Mouse (Mus musculus) heart, postnatal 36 days (tissue): ENCODE data around the gene Neurog1. TPM values are rescaled to one million over a fixed set of nuclear protein-coding genes. Genes with fewer than 3 reads are reported as not detected.

ENCODE experiments used
- DNase-seq, 2 experiments: peaks; one replicate each; pipeline ENCODE4 v3.0.0; 2021 to 2022
- intact Hi-C: fragments of 180-260 bp; cut with DNase I; formaldehyde crosslinking; loops from one replicate; pipeline ENCODE4 v1.15.1; 2025
- total RNA-seq, 2 experiments: library from RNA; stranded (reverse); gene quantifications; 2 replicates each; pipeline ENCODE4 v1.2.3; 2021

Gene Neurog1
- total RNA-seq, 2 experiments from 2014 or later, result not detected

DNA sequence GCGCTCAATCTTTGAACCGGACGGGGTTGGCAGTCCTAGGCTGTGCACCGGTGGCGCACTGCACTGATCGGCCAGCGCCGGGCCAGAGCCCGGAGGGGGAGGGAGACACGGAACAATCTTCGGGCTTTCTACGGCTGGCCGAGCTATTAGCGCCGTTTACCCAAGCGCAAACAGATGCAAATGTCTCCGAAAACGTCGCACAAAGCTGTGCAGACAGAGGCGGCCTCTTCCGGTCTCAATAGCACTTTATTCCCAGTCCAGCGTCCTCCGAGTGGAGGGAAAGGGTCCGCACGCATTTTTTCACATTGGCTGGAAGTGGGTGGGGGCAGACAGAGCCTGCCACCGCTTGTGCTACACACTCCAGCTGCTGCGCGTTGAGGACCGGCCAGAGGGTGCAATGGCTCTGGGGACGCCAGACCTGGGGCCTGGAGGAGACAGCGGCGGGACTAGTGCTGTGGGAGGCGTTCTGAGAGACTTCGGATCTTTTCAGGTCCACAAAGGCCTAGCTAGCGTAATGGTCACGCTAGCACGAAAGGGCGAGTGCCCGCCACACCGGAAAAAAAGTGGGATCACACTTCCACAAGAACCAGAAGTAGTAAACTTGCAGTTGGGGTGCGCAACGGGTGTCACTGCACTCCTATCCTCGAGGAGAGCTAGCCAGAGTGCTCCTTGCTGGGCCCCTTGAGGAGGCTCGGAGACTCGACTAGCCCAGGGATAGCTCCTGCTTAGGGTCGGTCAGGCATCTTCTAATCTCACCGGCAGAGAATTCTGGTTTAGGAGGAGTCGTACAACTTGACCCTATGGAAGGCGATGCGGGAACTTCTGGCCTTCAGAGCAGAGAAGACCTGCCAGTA lies 29.7 kb downstream of the Neurog1 start:
- DNase-seq, result peak; percentile 8 to 17
- intact Hi-C loops, result no loop called here

GRCm38 (mm10) chr13:56221129-56221910 lies 30.6 kb downstream of the Neurog1 start:
- intact Hi-C loops, result no loop called here
- DNase-seq, result no peak

DNA sequence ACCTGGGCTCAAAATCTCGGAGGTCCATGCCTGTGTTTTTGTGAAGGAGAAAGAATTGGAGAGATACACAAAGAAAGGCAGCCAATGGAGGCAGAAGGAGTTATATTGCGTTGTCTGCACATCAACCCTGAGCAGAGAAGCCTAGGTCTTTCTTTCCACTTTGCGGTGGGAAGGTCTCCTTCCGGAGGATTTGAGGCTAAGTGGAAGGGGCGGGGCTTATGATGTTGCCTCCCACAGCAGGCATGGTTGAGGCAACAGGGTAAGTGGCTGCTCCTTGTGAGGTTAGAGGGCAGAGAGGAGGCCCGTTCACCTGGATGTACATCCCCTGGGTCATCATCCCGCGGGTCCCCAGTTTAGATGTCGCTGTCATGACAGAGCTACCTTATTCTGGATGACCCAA lies 32.7 kb downstream of the Neurog1 start:
- no peak for DNase-seq
- intact Hi-C loops, result no loop called here

DNA sequence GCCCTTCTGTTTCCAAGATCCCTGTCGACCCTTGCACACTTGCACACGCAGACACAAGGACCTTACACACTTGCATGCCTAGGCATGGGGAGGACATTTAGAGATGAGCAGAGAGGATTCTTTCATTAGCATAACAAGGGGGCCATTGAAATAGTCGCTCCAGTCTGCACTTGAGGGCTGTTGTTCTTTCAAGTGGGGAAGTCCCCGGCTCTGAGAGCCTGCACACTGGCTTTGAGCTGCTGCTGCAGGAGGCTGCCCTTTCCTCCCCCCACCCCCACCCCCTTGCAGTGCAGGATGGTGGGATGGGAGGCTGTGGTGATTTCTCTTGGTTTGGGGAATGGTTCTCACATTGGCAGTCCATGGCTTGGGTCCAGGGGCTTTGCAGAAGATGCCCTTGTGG lies 35.9 kb downstream of the Neurog1 start:
- intact Hi-C loops, result no loop called here

GRCm38 (mm10) chr13:56214633-56215032 lies 37.3 kb downstream of the Neurog1 start:
- no peak for DNase-seq
- intact Hi-C loops, result no loop called here

More for the DNA sequence above, 35.9 kb downstream of the Neurog1 start:
- DNase-seq, result no peak

DNA sequence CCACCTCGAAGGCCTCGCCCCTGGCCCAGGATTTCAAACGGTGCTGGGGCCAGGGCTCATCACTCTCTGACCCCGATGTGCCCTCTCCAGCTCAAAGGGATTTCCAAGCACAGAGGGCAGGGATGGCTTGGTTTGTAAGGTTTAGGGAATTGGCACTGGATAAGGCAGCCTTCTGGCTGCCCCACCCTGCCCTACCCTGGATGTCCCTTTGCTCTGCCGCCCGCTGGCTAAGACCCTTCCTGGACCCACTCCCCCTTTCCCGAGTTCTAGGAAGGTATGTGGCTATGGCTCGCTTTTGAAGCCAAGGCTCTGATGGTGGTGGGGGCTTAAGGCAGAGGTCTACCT lies 42.9 kb downstream of the Neurog1 start:
- intact Hi-C loops, result no loop called here

GRCm38 (mm10) chr13:56208225-56209066 lies 43.5 kb downstream of the Neurog1 start:
- no peak for DNase-seq
- intact Hi-C loops, result no loop called here

More for the DNA sequence above, 42.9 kb downstream of the Neurog1 start:
- DNase-seq, result no peak

Other genes starting within 250 kb of the Neurog1 start
- gene H2afy, start 115.8 kb downstream of the Neurog1 start, total RNA-seq, result 10 to 100 TPM; 45.2 to 50.3 TPM
- gene Tifab, start 73.3 kb downstream of the Neurog1 start, total RNA-seq, result 1 to 10 TPM; 1.3 to 1.7 TPM
- gene Cxcl14, start 44.4 kb upstream of the Neurog1 start, total RNA-seq, result 1 to 10 TPM; 3.1 to 5.9 TPM
- not detected for gene Gm3045, start 174.4 kb upstream of the Neurog1 start, total RNA-seq
- under 1 TPM in 1 of 2 experiments, not detected in 1; 0.17 TPM for gene Slc25a48, start 186.2 kb upstream of the Neurog1 start, total RNA-seq
- not detected for gene Il9, start 230.1 kb upstream of the Neurog1 start, total RNA-seq